Mouse (Mus musculus) lung, adult 10 weeks (tissue): ENCODE results near the gene Polr2m. TPM values are rescaled to one million over a fixed set of nuclear protein-coding genes. Genes with fewer than 3 reads are reported as not detected.

Source experiments
- polyA plus RNA-seq: library from polyadenylated mRNA; stranded (reverse); fragments of 350-450 nt; fragmentation: Illumina TruSeq; extraction: RNeasy Lipid Tissue Mini Kit (QIAGEN cat#74804); gene quantifications from one replicate; pipeline ENCODE4 v1.2.3, GENCODE M21; 2014; ENCODE audit warnings: low read depth, low replicate concordance; ENCODE audit not compliant: insufficient read depth

Gene Polr2m
- polyA plus RNA-seq = 95.4 TPM

DNA sequence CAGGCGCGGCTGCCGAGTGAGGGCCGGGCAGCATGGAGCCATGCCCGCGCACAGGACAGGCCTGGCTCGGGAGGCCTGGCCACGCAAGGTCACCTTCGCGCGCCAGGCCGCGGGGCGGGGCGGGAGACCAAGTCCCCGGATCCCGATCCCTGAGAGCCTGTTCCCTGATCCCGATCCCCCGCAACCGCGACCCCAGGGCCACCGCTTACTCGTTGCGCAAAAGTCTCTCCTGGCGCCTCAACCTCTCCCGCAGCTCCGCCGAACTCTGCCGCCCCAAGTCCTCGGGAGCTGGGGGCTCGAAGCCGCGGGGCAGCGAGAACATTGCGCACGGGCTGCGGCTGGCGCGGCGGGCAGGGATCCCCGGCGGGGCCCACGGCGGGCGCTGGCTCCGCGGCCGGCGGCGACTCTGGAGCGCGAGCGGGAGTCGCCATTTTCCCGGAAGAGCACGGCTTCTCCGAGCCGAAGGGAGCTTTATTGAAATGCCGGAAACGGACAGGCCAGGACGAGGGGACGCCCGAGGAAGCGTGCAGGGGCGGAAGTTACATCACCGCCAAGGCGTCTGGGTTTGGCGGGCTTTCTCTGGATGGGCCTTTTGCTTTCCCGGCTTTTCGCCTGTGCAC lies at the start of gene Polr2m:
Polr2m (minus strand) TSS at position 461 of the 620 bp plus-strand sequence.

Other genes starting within 250 kb of the Polr2m start
- 94.1 TPM for gene Myzap, start 106.4 kb upstream of the Polr2m start, polyA plus RNA-seq